Comparison of ENCODE assay signal across 16 mouse cellular contexts in the genomic region with DNA sequence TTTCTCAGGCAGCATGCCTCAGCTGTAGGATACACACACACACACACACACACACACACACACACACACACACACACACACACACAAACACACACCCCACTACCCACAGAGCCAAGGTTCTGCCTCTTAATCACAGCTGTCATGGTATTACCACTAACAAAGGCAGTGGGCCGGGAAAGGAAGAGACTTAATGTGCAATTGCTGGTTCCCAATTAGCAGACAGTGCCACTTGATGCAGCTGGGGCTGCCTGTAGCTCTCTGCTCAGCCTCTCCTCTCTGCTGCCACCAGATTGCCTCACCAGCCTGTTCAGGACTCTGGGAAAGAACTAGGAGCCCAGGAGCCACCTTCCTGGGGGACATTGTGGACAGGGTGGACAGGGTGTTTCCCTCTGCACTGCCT. TPM values are rescaled to one million over a fixed set of nuclear protein-coding genes. Genes with fewer than 3 reads are reported as not detected.
DNase-seq lines count a peak whose midpoint lies in the region; ATAC-seq and TF ChIP-seq lines count a peak whose summit lies in the region.
"Had no signal": no experiment of that assay in that cellular context is flagged by ENCODE, and none has a peak within 500 bp of the region (broad histone marks: within the 10 kb centered on the region; RNA-seq: fewer than 3 reads in every experiment).

No protein-coding gene starts in this region.

- H3K4me1 ChIP-seq in midbrain, postnatal 0 days (ENCODE audit: insufficient read depth, low read length), result no peaks in the 10 kb centered on the region
- H3K4me1 ChIP-seq: embryonic facial prominence, embryonic 12.5 days had no signal

- no peaks in the 10 kb centered on the region for H3K9me3 ChIP-seq in midbrain, postnatal 0 days (ENCODE audit: low read length)
- H3K9me3 ChIP-seq: embryonic facial prominence, embryonic 12.5 days had no signal

- H3K4me2 ChIP-seq in midbrain, postnatal 0 days (ENCODE audit: low read depth, low read length, poor library complexity, severe bottlenecking), result no peak overlapping the region
- H3K4me2 ChIP-seq: embryonic facial prominence, embryonic 12.5 days had no signal

- DNase-seq in left cerebral cortex, postnatal 4 days, result peak; percentile 30
- no peak for DNase-seq in left cerebral cortex, adult 18-20 months (ENCODE audit: low spot score in 2 of 2)
- peak; percentile 26 for DNase-seq in brain, embryonic 18.5 days (ENCODE audit: low read depth, low spot score)
- peak; percentile 51 for DNase-seq in midbrain, postnatal 0 days (ENCODE audit: low spot score)
- DNase-seq in cerebellum, adult 9-11 months, result no peak
- DNase-seq: adrenal gland, adult 2 months; cerebellum, adult 11 months; heart, adult 2 months; spleen, adult 18-20 months had no signal

- intact Hi-C loops in left cerebral cortex, postnatal 4 days (cut with DNase I), result no loop called here

- H3K27ac ChIP-seq in midbrain, postnatal 0 days (ENCODE audit: low read depth, low read length), result no peak overlapping the region
- H3K27ac ChIP-seq: embryonic facial prominence, embryonic 12.5 days; heart, adult 2 months; macrophage had no signal

- no peaks in the 10 kb centered on the region for H3K36me3 ChIP-seq in midbrain, postnatal 0 days (ENCODE audit: insufficient read depth, low read length)
- H3K36me3 ChIP-seq: embryonic facial prominence, embryonic 12.5 days had no signal

- no peak for TF ChIP-seq CTCF in midbrain, postnatal 0 days (IDR thresholded peaks at IDR 0.05)

- no peak overlapping the region for H3K9ac ChIP-seq in midbrain, postnatal 0 days (replicated peaks; ENCODE audit: low read length, poor library complexity, severe bottlenecking)
- H3K9ac ChIP-seq: embryonic facial prominence, embryonic 12.5 days had no signal

- H3K27me3 ChIP-seq in midbrain, postnatal 0 days (ENCODE audit: insufficient read depth, low read length), result no peaks in the 10 kb centered on the region
- H3K27me3 ChIP-seq: embryonic facial prominence, embryonic 12.5 days had no signal

- peak; percentile 18 to 49; a peak in 1 of 4 replicates for ATAC-seq in hematopoietic stem cell, adult 5-6 weeks (replicated peaks in 1 of 2; ENCODE audit: insufficient read depth in 1 of 2, low FRiP score in 2 of 2, low TSS enrichment in 1 of 2, low read depth in 1 of 2, poor library complexity in 2 of 2, severe bottlenecking in 2 of 2)
- no peak for ATAC-seq in midbrain, postnatal 0 days (ENCODE audit: low FRiP score)
- ATAC-seq in megakaryocyte, adult 5-6 weeks (ENCODE audit: poor library complexity, severe bottlenecking), result no peak

- WGBS in midbrain, postnatal 0 days, result 13% methylated on average over 1 of the region's 1 CpGs

- no peak overlapping the region for H3K4me3 ChIP-seq in midbrain, postnatal 0 days (ENCODE audit: low read depth, low read length)
- H3K4me3 ChIP-seq: embryonic facial prominence, embryonic 12.5 days; heart, adult 2 months had no signal

RNA-seq across cellular contexts. Expression of gene Ttll9, which starts 23.3 kb away (rescaled TPM):
- total RNA-seq in left cerebral cortex, postnatal 4 days (2021), result 1 to 10 TPM; 3.3 to 5.2 TPM
- total RNA-seq in left cerebral cortex, adult 18-20 months (2021), result 1 to 10 TPM; 2.0 to 2.6 TPM
- not detected in 2 replicates for total RNA-seq in hematopoietic stem cell, adult 5-6 weeks (2017)
- total RNA-seq in midbrain, postnatal 0 days (2014; rRNA removed), result 4.9 and 7.8 TPM in 2 replicates
- 7.6 and 7.9 TPM in 2 replicates for polyA plus RNA-seq in midbrain, postnatal 0 days (2015; fragmentation: Nextera tagmentation; extraction: Ambion mirVana)
- total RNA-seq in megakaryocyte, adult 5-6 weeks (2015), result 0.38 TPM in 1 of 2 replicates, not detected in the other
- 0.28 TPM in 1 of 2 replicates, not detected in the other for total RNA-seq in megakaryocyte, adult 5-6 weeks (2017)
- total RNA-seq: heart, adult 2 months; heart, postnatal 25 days had no signal
- polyA plus RNA-seq: macrophage had no signal

RNA-seq across cellular contexts. Expression of gene Pdrg1, which starts 29.6 kb away (rescaled TPM):
- total RNA-seq in left cerebral cortex, postnatal 4 days (2021), result 10 to 100 TPM; 91.7 to 92.5 TPM
- 10 to 100 TPM; 50.6 to 63.4 TPM for total RNA-seq in left cerebral cortex, adult 18-20 months (2021)
- 115 and 527 TPM in 2 replicates for total RNA-seq in hematopoietic stem cell, adult 5-6 weeks (2017)
- 54.5 and 60.7 TPM in 2 replicates for total RNA-seq in midbrain, postnatal 0 days (2014; rRNA removed)
- polyA plus RNA-seq in midbrain, postnatal 0 days (2015; fragmentation: Nextera tagmentation; extraction: Ambion mirVana), result 240 and 249 TPM in 2 replicates
- 34.0 and 38.6 TPM in 2 replicates for total RNA-seq in megakaryocyte, adult 5-6 weeks (2015)
- 80.2 and 129 TPM in 2 replicates for total RNA-seq in megakaryocyte, adult 5-6 weeks (2017)

RNA-seq across cellular contexts. Expression of gene Dusp15, which starts 34.1 kb away (rescaled TPM):
- total RNA-seq in left cerebral cortex, postnatal 4 days (2021), result 10 to 100 TPM; 18.3 to 22.2 TPM
- 10 to 100 TPM; 16.2 to 18.2 TPM for total RNA-seq in left cerebral cortex, adult 18-20 months (2021)
- total RNA-seq in hematopoietic stem cell, adult 5-6 weeks (2017), result not detected in 2 replicates
- 44.9 and 47.1 TPM in 2 replicates for total RNA-seq in midbrain, postnatal 0 days (2014; rRNA removed)
- 24.6 and 25.2 TPM in 2 replicates for polyA plus RNA-seq in midbrain, postnatal 0 days (2015; fragmentation: Nextera tagmentation; extraction: Ambion mirVana)
- not detected in 2 replicates for total RNA-seq in megakaryocyte, adult 5-6 weeks (2015)
- total RNA-seq in megakaryocyte, adult 5-6 weeks (2017), result not detected in 2 replicates
- total RNA-seq: heart, adult 2 months had no signal
- polyA plus RNA-seq: liver, embryonic 16.5 days; macrophage had no signal

RNA-seq across cellular contexts. Expression of gene Xkr7, which starts 46.1 kb away (rescaled TPM):
- 10 to 100 TPM; 23.2 to 23.4 TPM for total RNA-seq in left cerebral cortex, postnatal 4 days (2021)
- 1 to 10 TPM; 5.6 to 6.9 TPM for total RNA-seq in left cerebral cortex, adult 18-20 months (2021)
- total RNA-seq in hematopoietic stem cell, adult 5-6 weeks (2017), result 0.50 TPM in 1 of 2 replicates, not detected in the other
- 34.0 and 35.5 TPM in 2 replicates for total RNA-seq in midbrain, postnatal 0 days (2014; rRNA removed)
- 1.1 and 1.4 TPM in 2 replicates for polyA plus RNA-seq in midbrain, postnatal 0 days (2015; fragmentation: Nextera tagmentation; extraction: Ambion mirVana)
- total RNA-seq in megakaryocyte, adult 5-6 weeks (2015), result not detected in 2 replicates
- not detected in 2 replicates for total RNA-seq in megakaryocyte, adult 5-6 weeks (2017)
- total RNA-seq: heart, adult 2 months; heart, postnatal 25 days had no signal
- polyA plus RNA-seq: kidney, embryonic 14.5 days; liver, embryonic 16.5 days; macrophage had no signal

RNA-seq across cellular contexts. Expression of gene Foxs1, which starts 52.6 kb away (rescaled TPM):
- 1 to 10 TPM; 1.6 TPM for total RNA-seq in left cerebral cortex, postnatal 4 days (2021)
- total RNA-seq in left cerebral cortex, adult 18-20 months (2021), result under 1 TPM; 0.46 to 0.68 TPM
- total RNA-seq in hematopoietic stem cell, adult 5-6 weeks (2017), result not detected in 2 replicates
- 4.0 and 6.8 TPM in 2 replicates for total RNA-seq in midbrain, postnatal 0 days (2014; rRNA removed)
- polyA plus RNA-seq in midbrain, postnatal 0 days (2015; fragmentation: Nextera tagmentation; extraction: Ambion mirVana), result 2.4 and 3.3 TPM in 2 replicates
- total RNA-seq in megakaryocyte, adult 5-6 weeks (2015), result not detected in 2 replicates
- not detected in 2 replicates for total RNA-seq in megakaryocyte, adult 5-6 weeks (2017)
- polyA plus RNA-seq: macrophage had no signal

Comparison
In these comparisons a context has a peak if more than half of its experiments do, and no peak if none do; other contexts are left out.
1. DNase-seq: peak in left cerebral cortex, postnatal 4 days (single experiment), brain, embryonic 18.5 days (single experiment) and midbrain, postnatal 0 days (single experiment); none in left cerebral cortex, adult 18-20 months (0 of 2) and cerebellum, adult 9-11 months (single experiment).
2. ATAC-seq: peak in hematopoietic stem cell, adult 5-6 weeks (2 of 2); none in midbrain, postnatal 0 days (single experiment) and megakaryocyte, adult 5-6 weeks (single experiment).
3. RNA of gene Dusp15, which starts 34.1 kb away (total RNA-seq): 44.9 to 47.1 TPM in midbrain, postnatal 0 days, 18.3 to 22.2 TPM in left cerebral cortex, postnatal 4 days and 16.2 to 18.2 TPM in left cerebral cortex, adult 18-20 months; not detected in hematopoietic stem cell, adult 5-6 weeks and not detected in megakaryocyte, adult 5-6 weeks; every median in the first group is over 10 times any median in the second.